ENCODE assay signal across 8 mouse cellular contexts in genomic region chr11:83424681-83425080, GRCm38 (mm10). TPM values are rescaled to one million over a fixed set of nuclear protein-coding genes. Genes with fewer than 3 reads are reported as not detected.
DNase-seq lines count a peak whose midpoint lies in the region; ATAC-seq and TF ChIP-seq lines count a peak whose summit lies in the region.

No protein-coding gene starts in this region.

- H3K4me1 ChIP-seq in lung, embryonic 16.5 days (replicated peaks; ENCODE audit: control insufficient read depth, insufficient read depth, low read length) = no peaks in the 10 kb centered on the region
- peaks cover 26% of the 10 kb centered on the region for H3K4me1 ChIP-seq in olfactory bulb, adult 2 months (ENCODE audit: control insufficient read depth, insufficient read depth, low read length)

- peak; percentile 96 for TF ChIP-seq CTCF in gastrocnemius, adult 2 months (IDR thresholded peaks at IDR 0.05)
- TF ChIP-seq CTCF in olfactory bulb, adult 2 months (IDR thresholded peaks at IDR 0.05; ENCODE audit: insufficient read depth, low read depth, low read length) = peak; percentile 82

- ATAC-seq in lung, embryonic 16.5 days (ENCODE audit: low read depth) = peak; percentile 68; the same call in 1 of the 2 replicates

- H3K4me2 ChIP-seq in lung, embryonic 16.5 days (ENCODE audit: low read depth, low read length) = no peak overlapping the region

- 5% methylated on average over 8 of the region's 8 CpGs for WGBS in lung, embryonic 16.5 days
- 8% methylated on average over 8 of the region's 8 CpGs for WGBS in olfactory bulb, adult 2 months

- no peak overlapping the region for H3K4me3 ChIP-seq in gastrocnemius, adult 2 months
- H3K4me3 ChIP-seq in lung, embryonic 16.5 days (ENCODE audit: low read length) = no peak overlapping the region
- H3K4me3 ChIP-seq in olfactory bulb, adult 2 months (ENCODE audit: insufficient read depth, low read depth, low read length) = no peak overlapping the region

- no peak for TF ChIP-seq POLR2A in olfactory bulb, adult 2 months (IDR thresholded peaks at IDR 0.05; ENCODE audit: insufficient read depth, low read depth, low read length)

- H3K9me3 ChIP-seq in lung, embryonic 16.5 days (ENCODE audit: control insufficient read depth, low read length) = no peaks in the 10 kb centered on the region

- H3K9ac ChIP-seq in lung, embryonic 16.5 days (ENCODE audit: low read length) = no peak overlapping the region

- H3K27ac ChIP-seq in gastrocnemius, adult 2 months = no peak overlapping the region
- no peak overlapping the region for H3K27ac ChIP-seq in lung, embryonic 16.5 days (ENCODE audit: low read length)
- no peak overlapping the region for H3K27ac ChIP-seq in olfactory bulb, adult 2 months (ENCODE audit: insufficient read depth, low read depth, low read length)

- H3K27me3 ChIP-seq in lung, embryonic 16.5 days (ENCODE audit: control insufficient read depth, insufficient read depth, low read depth, low read length) = peaks cover 22% of the 10 kb centered on the region

- H3K36me3 ChIP-seq in lung, embryonic 16.5 days (ENCODE audit: control insufficient read depth, insufficient read depth, low read length) = no peaks in the 10 kb centered on the region

- intact Hi-C loops in gastrocnemius, adult 2 months (cut with DNase I) = loop anchor here (1.0 to 10.0 kb wide), 3 partner anchors 67 to 370 kb away; no protein-coding TSS in a partner anchor

- DNase-seq in A20 (ENCODE audit: low read depth, low spot score) (peak; percentile 72), MN1 (ENCODE audit: low spot score) (peak; percentile 77)
- peak; percentile 92 for DNase-seq in cerebellum, postnatal 14 days
- DNase-seq in gastrocnemius, adult 2 months = peak; percentile 67
- DNase-seq in kidney, postnatal 25 days = peak; percentile 68 to 80
- peak; percentile 60 to 61 for DNase-seq in urinary bladder, postnatal 36 days (ENCODE audit: low spot score in 2 of 2)

RNA-seq across cellular contexts. Expression of gene Gas2l2, which starts 4.6 kb away (rescaled TPM):
- not detected for total RNA-seq in gastrocnemius, adult 2 months (2021)
- polyA plus RNA-seq in lung, embryonic 16.5 days (2015; fragmentation: Nextera tagmentation; extraction: Ambion mirVana) = 0.53 and 0.82 TPM in 2 replicates
- polyA plus RNA-seq in olfactory bulb, adult 2 months (2012; ENCODE audit: insufficient read depth, insufficient read length, low replicate concordance, missing spikeins) = not detected in 2 replicates

RNA-seq across cellular contexts. Expression of gene 1700020L24Rik, which starts 12.8 kb away (rescaled TPM):
- not detected for total RNA-seq in gastrocnemius, adult 2 months (2021)
- 0.39 TPM in 1 of 2 replicates, not detected in the other for polyA plus RNA-seq in lung, embryonic 16.5 days (2015; fragmentation: Nextera tagmentation; extraction: Ambion mirVana)
- polyA plus RNA-seq in olfactory bulb, adult 2 months (2012; ENCODE audit: insufficient read depth, insufficient read length, low replicate concordance, missing spikeins) = not detected in 2 replicates

RNA-seq across cellular contexts. Expression of gene Rasl10b, which starts 15.7 kb away (rescaled TPM):
- total RNA-seq in gastrocnemius, adult 2 months (2021) = under 1 TPM; 0.36 to 0.50 TPM
- polyA plus RNA-seq in lung, embryonic 16.5 days (2015; fragmentation: Nextera tagmentation; extraction: Ambion mirVana) = 0.41 and 0.62 TPM in 2 replicates
- 96.6 TPM in 1 of 2 replicates, not detected in the other for polyA plus RNA-seq in olfactory bulb, adult 2 months (2012; ENCODE audit: insufficient read depth, insufficient read length, low replicate concordance, missing spikeins)

RNA-seq across cellular contexts. Expression of gene Mmp28, which starts 38.2 kb away (rescaled TPM):
- 1 to 10 TPM; 1.9 to 3.2 TPM for total RNA-seq in gastrocnemius, adult 2 months (2021)
- 1.7 and 1.8 TPM in 2 replicates for polyA plus RNA-seq in lung, embryonic 16.5 days (2015; fragmentation: Nextera tagmentation; extraction: Ambion mirVana)
- not detected in 2 replicates for polyA plus RNA-seq in olfactory bulb, adult 2 months (2012; ENCODE audit: insufficient read depth, insufficient read length, low replicate concordance, missing spikeins)

RNA-seq across cellular contexts. Expression of gene Taf15, which starts 48.2 kb away (rescaled TPM):
- 10 to 100 TPM; 27.1 to 30.5 TPM for total RNA-seq in gastrocnemius, adult 2 months (2021)
- 12.3 and 13.9 TPM in 2 replicates for polyA plus RNA-seq in lung, embryonic 16.5 days (2015; fragmentation: Nextera tagmentation; extraction: Ambion mirVana)
- polyA plus RNA-seq in olfactory bulb, adult 2 months (2012; ENCODE audit: insufficient read depth, insufficient read length, low replicate concordance, missing spikeins) = not detected in 2 replicates

Comparison
In these comparisons a context has a peak if more than half of its experiments do, and no peak if none do; other contexts are left out.
1. RNA of gene Rasl10b, which starts 15.7 kb away (polyA plus RNA-seq): 96.6 TPM in olfactory bulb, adult 2 months; 0.41 to 0.62 TPM in lung, embryonic 16.5 days; every median in the first group is over 10 times any median in the second.
2. Peak in every context shown above with its lines, with median percentiles within 50 percentile points of each other: DNase-seq.